Mouse (Mus musculus) liver (tissue): Measurements from ENCODE around the gene Znfx1.

Source experiments
- DNase-seq: peaks from one replicate; pipeline ENCODE4 v3.0.0-alpha.2; 2020; ENCODE audit warnings: mixed read lengths

Znfx1 gene

DNA sequence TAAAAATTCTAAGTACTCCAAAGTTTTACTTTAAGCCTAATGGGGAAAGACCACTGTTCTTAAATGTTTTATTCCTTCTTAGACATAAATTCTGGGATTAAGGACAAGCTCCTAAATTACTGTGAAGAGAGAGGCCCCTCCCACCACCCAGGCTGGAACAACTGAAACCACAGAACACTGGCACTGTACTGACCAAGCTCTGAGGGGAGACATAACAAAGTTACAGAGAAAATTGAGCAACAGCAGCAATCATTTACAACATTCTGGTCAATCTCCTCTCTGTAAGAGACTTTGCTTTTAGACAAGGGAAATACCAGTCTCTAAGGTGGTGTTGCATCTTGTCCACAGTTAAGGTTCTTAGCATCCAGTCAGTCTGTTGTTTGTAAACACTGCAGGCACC lies 70.9 kb downstream of the Znfx1 start:
- no peak for DNase-seq

DNA sequence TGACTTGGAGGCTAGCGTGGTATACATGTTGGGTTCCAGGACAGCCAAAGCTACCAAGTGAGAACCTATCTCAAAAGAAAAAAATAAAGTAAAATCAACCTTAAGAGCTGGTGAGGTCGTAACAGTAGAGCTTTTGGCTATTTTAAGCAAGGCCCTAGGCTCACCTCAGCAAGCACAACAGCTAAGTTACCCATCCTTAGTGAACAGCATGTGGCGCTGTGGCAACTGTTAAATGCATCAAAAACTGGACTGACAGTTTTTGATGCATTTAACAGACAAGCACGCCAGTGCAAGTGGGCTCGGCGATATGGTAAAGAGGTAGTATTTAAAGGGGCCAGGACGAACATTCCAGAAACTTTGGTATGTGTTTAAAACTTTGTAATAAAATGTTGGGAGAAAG lies 72.0 kb downstream of the Znfx1 start:
- DNase-seq: no peak
